In genomic region chr7:96491896-96492295, GRCm38 (mm10) we compare ENCODE assay signal across 19 mouse cellular contexts.
DNase-seq lines count a peak whose midpoint lies in the region; ATAC-seq and TF ChIP-seq lines count a peak whose summit lies in the region.
"Had no signal": no experiment of that assay in that cellular context is flagged by ENCODE, and none has a peak within 500 bp of the region (broad histone marks: within the 10 kb centered on the region; RNA-seq: fewer than 3 reads in every experiment).

No protein-coding gene starts in this region.

- no peak overlapping the region for H3K4me2 ChIP-seq in kidney, embryonic 14.5 days (replicated peaks; ENCODE audit: low read depth, low read length)
- H3K4me2 ChIP-seq in forebrain, embryonic 16.5 days (ENCODE audit: low read length), result no peak overlapping the region
- H3K4me2 ChIP-seq: forebrain, embryonic 12.5 days; hindbrain, embryonic 13.5 days; intestine, embryonic 15.5 days; lung, embryonic 15.5 days; midbrain, embryonic 11.5 days had no signal

- H3K27ac ChIP-seq in cortical plate, adult 2 months (ENCODE audit: insufficient read depth, low read length), result 0 out of 2 replicates have a peak overlapping the region, but pooled peaks have one; percentile 29
- H3K27ac ChIP-seq in kidney, embryonic 14.5 days (ENCODE audit: low read depth, low read length), result peak overlapping the region; percentile 57; the same call in 1 of the 2 replicates
- H3K27ac ChIP-seq in forebrain, embryonic 16.5 days (ENCODE audit: low read length), result no peak overlapping the region
- H3K27ac ChIP-seq: forebrain, embryonic 12.5 days; hindbrain, embryonic 13.5 days; intestine, embryonic 15.5 days; lung, embryonic 15.5 days had no signal

- DNase-seq in heart, postnatal 4 days, result peak; percentile 15
- DNase-seq in heart, adult 9 months (ENCODE audit: low spot score in 2 of 2), result no peak
- peak; percentile 52 to 59 for DNase-seq in kidney, postnatal 4 days
- DNase-seq: adrenal gland, postnatal 36 days; cerebellum, adult 18-20 months; cerebellum, postnatal 25 days; gastrocnemius, postnatal 14 days; retina, postnatal 1 day; right cerebral cortex, postnatal 4 days; thymus, postnatal 4 days had no signal

- no peak overlapping the region for H3K9ac ChIP-seq in kidney, embryonic 14.5 days (ENCODE audit: low read depth, low read length)
- no peak overlapping the region for H3K9ac ChIP-seq in forebrain, embryonic 16.5 days (replicated peaks; ENCODE audit: low read depth, low read length)
- H3K9ac ChIP-seq: forebrain, embryonic 12.5 days; hindbrain, embryonic 13.5 days; intestine, embryonic 15.5 days; lung, embryonic 15.5 days had no signal

- no peak; the same call in 1 of the 2 replicates for ATAC-seq in kidney, embryonic 14.5 days (ENCODE audit: low FRiP score, low TSS enrichment)
- ATAC-seq in forebrain, embryonic 16.5 days, result no peak
- no peak for ATAC-seq in CD4-positive, CD25-positive, alpha-beta regulatory T cell, adult 4 months
- ATAC-seq: intestine, embryonic 15.5 days had no signal

- no peaks in the 10 kb centered on the region for H3K36me3 ChIP-seq in kidney, embryonic 14.5 days (ENCODE audit: control insufficient read depth, insufficient read depth, low read length)
- no peaks in the 10 kb centered on the region for H3K36me3 ChIP-seq in forebrain, embryonic 16.5 days (ENCODE audit: control insufficient read depth, insufficient read depth)
- H3K36me3 ChIP-seq: forebrain, embryonic 12.5 days; hindbrain, embryonic 13.5 days; intestine, embryonic 15.5 days; lung, embryonic 15.5 days had no signal

- no peak for TF ChIP-seq CTCF in cortical plate, adult 2 months (IDR thresholded peaks at IDR 0.05; ENCODE audit: extremely low read depth, insufficient read depth, low read length)

- 48% methylated on average over 2 of the region's 2 CpGs for WGBS in kidney, embryonic 14.5 days
- 75% methylated on average over 2 of the region's 2 CpGs for WGBS in forebrain, embryonic 16.5 days

- no peak overlapping the region for H3K4me3 ChIP-seq in cortical plate, adult 2 months (ENCODE audit: insufficient read depth, low read length)
- no peak overlapping the region for H3K4me3 ChIP-seq in kidney, embryonic 14.5 days (ENCODE audit: low read length)
- H3K4me3 ChIP-seq in forebrain, embryonic 16.5 days (replicated peaks; ENCODE audit: low read length), result no peak overlapping the region
- H3K4me3 ChIP-seq: forebrain, embryonic 12.5 days; hindbrain, embryonic 13.5 days; intestine, embryonic 15.5 days; lung, embryonic 15.5 days had no signal

- TF ChIP-seq POLR2A in cortical plate, adult 2 months (IDR thresholded peaks at IDR 0.05; ENCODE audit: extremely low read depth, insufficient read depth, low read length), result no peak

- no peaks in the 10 kb centered on the region for H3K27me3 ChIP-seq in kidney, embryonic 14.5 days (ENCODE audit: control insufficient read depth, insufficient read depth, low read length)
- H3K27me3 ChIP-seq in forebrain, embryonic 16.5 days (replicated peaks; ENCODE audit: control insufficient read depth, insufficient read depth, low read length), result no peaks in the 10 kb centered on the region
- H3K27me3 ChIP-seq: forebrain, embryonic 12.5 days; hindbrain, embryonic 13.5 days; intestine, embryonic 15.5 days; lung, embryonic 15.5 days had no signal

- H3K4me1 ChIP-seq in cortical plate, adult 2 months (ENCODE audit: control insufficient read depth, insufficient read depth, low read length), result peaks cover 8% of the 10 kb centered on the region
- peaks cover 8% of the 10 kb centered on the region; the same call in 1 of the 2 replicates for H3K4me1 ChIP-seq in kidney, embryonic 14.5 days (ENCODE audit: control insufficient read depth, insufficient read depth, low read length)
- H3K4me1 ChIP-seq in forebrain, embryonic 16.5 days (replicated peaks; ENCODE audit: control insufficient read depth, insufficient read depth, low read length), result 0 out of 2 replicates have a peak, but pooled peaks cover under 1% of the 10 kb centered on the region
- H3K4me1 ChIP-seq: forebrain, embryonic 12.5 days; hindbrain, embryonic 13.5 days; lung, embryonic 15.5 days had no signal

- H3K9me3 ChIP-seq in kidney, embryonic 14.5 days (ENCODE audit: control insufficient read depth, low read length), result no peaks in the 10 kb centered on the region
- H3K9me3 ChIP-seq in forebrain, embryonic 16.5 days (ENCODE audit: control insufficient read depth, low read length), result no peaks in the 10 kb centered on the region
- H3K9me3 ChIP-seq: forebrain, embryonic 12.5 days; hindbrain, embryonic 13.5 days; intestine, embryonic 15.5 days; lung, embryonic 15.5 days had no signal

Comparison
In these comparisons a context has a peak if more than half of its experiments do, and no peak if none do; other contexts are left out.
1. DNase-seq: peak in heart, postnatal 4 days (single experiment) and kidney, postnatal 4 days (2 of 2); none in heart, adult 9 months (0 of 2).